ENCODE assay signal across 28 mouse cellular contexts in the genomic region with DNA sequence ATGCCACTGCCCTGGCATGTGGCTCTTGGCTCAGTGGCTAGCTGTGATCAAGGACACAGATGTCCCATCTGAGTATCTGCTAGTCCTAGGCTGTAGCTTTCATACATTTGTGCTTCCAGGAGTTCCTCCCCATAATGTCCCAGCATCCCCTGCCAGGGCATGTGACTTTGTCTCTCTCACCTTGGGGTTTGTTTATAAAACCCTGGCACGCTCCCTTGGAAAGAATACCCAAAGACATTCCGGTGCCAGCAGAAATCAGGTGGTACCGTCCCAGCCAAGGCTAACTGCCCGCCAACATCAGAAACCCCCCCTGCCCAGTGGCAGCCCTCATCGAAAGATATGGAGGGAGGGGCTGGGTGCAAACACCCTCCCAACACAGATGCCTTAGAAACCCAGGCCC.
DNase-seq lines count a peak whose midpoint lies in the region; ATAC-seq lines count a peak whose summit lies in the region.
"Had no signal": no experiment of that assay in that cellular context is flagged by ENCODE, and none has a peak within 500 bp of the region (broad histone marks: within the 10 kb centered on the region; RNA-seq: fewer than 3 reads in every experiment).

No protein-coding gene starts in this region.

- no peak overlapping the region for H3K4me3 ChIP-seq in midbrain, embryonic 10.5 days
- no peak overlapping the region for H3K4me3 ChIP-seq in midbrain, embryonic 14.5 days (replicated peaks; ENCODE audit: low read depth, low read length)
- H3K4me3 ChIP-seq: embryonic facial prominence, embryonic 13.5 days; forebrain, embryonic 10.5 days; forebrain, embryonic 15.5 days; heart, embryonic 13.5 days; hindbrain, embryonic 13.5 days; limb, embryonic 12.5 days; lung, embryonic 15.5 days; myocyte; neural tube, embryonic 12.5 days had no signal

- no peaks in the 10 kb centered on the region; the same call in 1 of the 2 replicates for H3K9me3 ChIP-seq in midbrain, embryonic 10.5 days (replicated peaks)
- 0 out of 2 replicates have a peak, but pooled peaks cover 3% of the 10 kb centered on the region for H3K9me3 ChIP-seq in midbrain, embryonic 14.5 days (ENCODE audit: control insufficient read depth, low read length)
- H3K9me3 ChIP-seq: forebrain, embryonic 15.5 days; lung, embryonic 15.5 days had no signal

- H3K4me1 ChIP-seq in midbrain, embryonic 10.5 days: no peaks in the 10 kb centered on the region
- no peaks in the 10 kb centered on the region for H3K4me1 ChIP-seq in midbrain, embryonic 14.5 days (ENCODE audit: control insufficient read depth, insufficient read depth, low read length)
- H3K4me1 ChIP-seq: forebrain, embryonic 10.5 days; heart, embryonic 13.5 days; lung, embryonic 15.5 days; neural tube, embryonic 12.5 days had no signal

- no peak for ATAC-seq in midbrain, embryonic 14.5 days (ENCODE audit: low FRiP score, low TSS enrichment)
- ATAC-seq: forebrain, embryonic 15.5 days; intestine, embryonic 16.5 days had no signal

- 90% methylated on average over 5 of the region's 5 CpGs for WGBS in midbrain, embryonic 10.5 days
- 89% methylated on average over 5 of the region's 5 CpGs for WGBS in midbrain, embryonic 14.5 days

- 0 out of 2 replicates have a peak overlapping the region, but pooled peaks have one; percentile 23 for H3K27ac ChIP-seq in midbrain, embryonic 10.5 days (replicated peaks)
- H3K27ac ChIP-seq in midbrain, embryonic 14.5 days (replicated peaks; ENCODE audit: low read depth, low read length): no peak overlapping the region
- H3K27ac ChIP-seq: embryonic facial prominence, embryonic 13.5 days; forebrain, embryonic 10.5 days; forebrain, embryonic 15.5 days; heart, embryonic 13.5 days; hindbrain, embryonic 13.5 days; limb, embryonic 12.5 days; lung, embryonic 15.5 days; neural tube, embryonic 12.5 days; stomach, postnatal 0 days had no signal

- H3K9ac ChIP-seq in midbrain, embryonic 14.5 days (replicated peaks; ENCODE audit: low read length): no peak overlapping the region
- H3K9ac ChIP-seq: embryonic facial prominence, embryonic 13.5 days; forebrain, embryonic 15.5 days; heart, embryonic 13.5 days; hindbrain, embryonic 13.5 days; limb, embryonic 12.5 days; lung, embryonic 15.5 days; neural tube, embryonic 12.5 days had no signal

- H3K36me3 ChIP-seq in midbrain, embryonic 10.5 days: no peaks in the 10 kb centered on the region
- H3K36me3 ChIP-seq in midbrain, embryonic 14.5 days (ENCODE audit: control insufficient read depth, insufficient read depth, low read length): no peaks in the 10 kb centered on the region
- H3K36me3 ChIP-seq: embryonic facial prominence, embryonic 13.5 days; forebrain, embryonic 10.5 days; forebrain, embryonic 15.5 days; G1E; heart, embryonic 13.5 days; hindbrain, embryonic 13.5 days; limb, embryonic 12.5 days; lung, embryonic 15.5 days; neural tube, embryonic 12.5 days had no signal

- DNase-seq in cerebellum, postnatal 10 days: peak; percentile 30 to 31
- no peak for DNase-seq in cerebellum, postnatal 25 days
- peak; percentile 62 for DNase-seq in kidney, adult 11 months
- no peak for DNase-seq in kidney, postnatal 10 days
- DNase-seq in midbrain, embryonic 10.5 days (ENCODE audit: low spot score): no peak
- DNase-seq in midbrain, embryonic 14.5 days: no peak
- DNase-seq in spleen, postnatal 4 days (ENCODE audit: low spot score in 2 of 2): no peak
- DNase-seq: adrenal gland, adult 8-10 months; cerebellum, adult 11 months; cerebellum, adult 9-10 months; gastrocnemius, postnatal 25 days; right cerebral cortex, adult 18-20 months; spleen, adult 18-20 months; thymus, adult 2 months; thymus, postnatal 36 days had no signal

- no peak overlapping the region for H3K4me2 ChIP-seq in midbrain, embryonic 14.5 days (ENCODE audit: low read length)
- H3K4me2 ChIP-seq: embryonic facial prominence, embryonic 13.5 days; forebrain, embryonic 15.5 days; heart, embryonic 13.5 days; hindbrain, embryonic 13.5 days; limb, embryonic 12.5 days; lung, embryonic 15.5 days; midbrain, embryonic 11.5 days; neural tube, embryonic 12.5 days had no signal

- H3K27me3 ChIP-seq in midbrain, embryonic 10.5 days (ENCODE audit: low read depth, poor library complexity, severe bottlenecking): no peaks in the 10 kb centered on the region
- H3K27me3 ChIP-seq in midbrain, embryonic 14.5 days (ENCODE audit: control insufficient read depth, insufficient read depth, low read length): no peaks in the 10 kb centered on the region
- H3K27me3 ChIP-seq: embryonic facial prominence, embryonic 13.5 days; forebrain, embryonic 15.5 days; heart, embryonic 13.5 days; hindbrain, embryonic 13.5 days; limb, embryonic 12.5 days; lung, embryonic 15.5 days; neural tube, embryonic 12.5 days had no signal

Comparison
In these comparisons a context has a peak if more than half of its experiments do, and no peak if none do; other contexts are left out.
1. DNase-seq: peak in cerebellum, postnatal 10 days (2 of 2) and kidney, adult 11 months (single experiment); none in cerebellum, postnatal 25 days (0 of 2), kidney, postnatal 10 days (single experiment), midbrain, embryonic 10.5 days (single experiment), midbrain, embryonic 14.5 days (single experiment) and spleen, postnatal 4 days (0 of 2).